Mouse (Mus musculus) MEL (cell line): Measurements from ENCODE around the gene Amacr. TPM values are rescaled to one million over a fixed set of nuclear protein-coding genes. Genes with fewer than 3 reads are reported as not detected.

ENCODE experiments used
- DNase-seq: peaks from one replicate; pipeline ENCODE4 v3.0.0; 2011; ENCODE audit warnings: low read depth, low spot score
- H3K27ac ChIP-seq: 2 replicates; pipeline ENCODE4 v1.5.1; 2012; ENCODE audit warnings: low read depth, mild to moderate bottlenecking, control low read depth, low read length, moderate library complexity; ENCODE audit not compliant: control insufficient read depth
- H3K27me3 ChIP-seq, 2 experiments: fragments of 150-350 bp in 1 of 2; sonication (generic) in 1 of 2; 2 replicates each; pipeline ENCODE4 v1.6.1; 2012; ENCODE audit warnings: low read length in 2 of 2, mild to moderate bottlenecking in 2 of 2, improper control_type of control experiment in 1 of 2, moderate library complexity in 1 of 2; ENCODE audit not compliant: insufficient read depth in 2 of 2, control insufficient read depth in 1 of 2
- H3K36me3 ChIP-seq, 2 experiments: 2 replicates each; pipeline ENCODE4 v1.6.1; 2012 to 2014; ENCODE audit warnings: low read length in 2 of 2, improper control_type of control experiment in 1 of 2, inconsistent platforms in 1 of 2, mild to moderate bottlenecking in 1 of 2; ENCODE audit not compliant: insufficient read depth in 2 of 2, control insufficient read depth in 1 of 2
- H3K4me1 ChIP-seq, 2 experiments: fragments of 150-350 bp in 1 of 2; sonication (generic) in 1 of 2; 2 replicates each; pipeline ENCODE4 v1.6.1; 2012; ENCODE audit warnings: low read length in 2 of 2, improper control_type of control experiment in 1 of 2, mild to moderate bottlenecking in 1 of 2; ENCODE audit not compliant: insufficient read depth in 2 of 2, control insufficient read depth in 1 of 2
- H3K4me3 ChIP-seq, 2 experiments: fragments of 150-350 bp in 1 of 2; sonication (generic) in 1 of 2; 2 replicates each; pipeline ENCODE4 v1.5.1; 2012; ENCODE audit warnings: low read depth in 2 of 2, low read length in 2 of 2, mild to moderate bottlenecking in 2 of 2, moderate library complexity in 2 of 2, control low read depth in 1 of 2, improper control_type of control experiment in 1 of 2; ENCODE audit not compliant: control insufficient read depth in 1 of 2, insufficient read depth in 1 of 2
- H3K79me2 ChIP-seq: 2 replicates; pipeline ENCODE4 v1.6.1; 2012; ENCODE audit warnings: mild to moderate bottlenecking, low read length, moderate library complexity; ENCODE audit not compliant: control insufficient read depth, poor library complexity, insufficient read depth
- H3K9ac ChIP-seq: 2 replicates; pipeline ENCODE4 v1.6.1; 2012; ENCODE audit warnings: low read depth, mild to moderate bottlenecking, control low read depth, low read length, moderate library complexity; ENCODE audit not compliant: control insufficient read depth, poor library complexity, severe bottlenecking
- H3K9me3 ChIP-seq: fragments of 150-350 bp; sonication (generic); replicated peaks from 2 replicates; pipeline ENCODE4 v1.6.1; 2012; ENCODE audit warnings: mild to moderate bottlenecking, low read length, improper control_type of control experiment, moderate library complexity; ENCODE audit not compliant: insufficient read depth
- BHLHE40 ChIP-seq: IDR thresholded peaks from 2 replicates; pipeline ENCODE4 v1.6.1; 2012; ENCODE audit warnings: low read depth, mild to moderate bottlenecking, inconsistent platforms, low read length, improper control_type of control experiment, borderline replicate concordance
- CHD1 ChIP-seq: IDR thresholded peaks from 2 replicates; pipeline ENCODE4 v1.6.1; 2012; ENCODE audit warnings: low read depth, mild to moderate bottlenecking, inconsistent platforms, low read length, improper control_type of control experiment
- CTCF ChIP-seq, 3 experiments: IDR thresholded peaks in 2 of 3; conservative IDR thresholded peaks in 1 of 3; 2 replicates each; pipeline ENCODE4 v1.5.1; 2011 to 2012; ENCODE audit warnings: low read length in 3 of 3, low read depth in 2 of 3, mild to moderate bottlenecking in 2 of 3, improper control_type of control experiment in 1 of 3, inconsistent platforms in 1 of 3, mixed read lengths in 1 of 3, moderate library complexity in 1 of 3; ENCODE audit not compliant: control insufficient read depth in 1 of 3, insufficient read depth in 1 of 3, poor library complexity in 1 of 3, severe bottlenecking in 1 of 3
- E2F4 ChIP-seq: IDR thresholded peaks from 2 replicates; pipeline ENCODE4 v1.6.1; 2011; ENCODE audit warnings: low read depth, low read length, improper control_type of control experiment, borderline replicate concordance
- EP300 ChIP-seq, 2 experiments: IDR thresholded peaks; 2 replicates each; pipeline ENCODE4 v1.6.1; 2011; ENCODE audit warnings: improper control_type of control experiment in 2 of 2, low read length in 2 of 2, low read depth in 1 of 2, mild to moderate bottlenecking in 1 of 2
- HCFC1 ChIP-seq: IDR thresholded peaks from 2 replicates; pipeline ENCODE4 v1.6.1; 2012; ENCODE audit warnings: low read depth, mild to moderate bottlenecking, inconsistent platforms, low read length, improper control_type of control experiment, moderate library complexity
- KAT2A ChIP-seq: conservative IDR thresholded peaks from 2 replicates; pipeline ENCODE4 v1.6.1; 2012; ENCODE audit warnings: low read depth, low read length, improper control_type of control experiment, inconsistent platforms
- MAZ ChIP-seq: IDR thresholded peaks from 2 replicates; pipeline ENCODE4 v1.6.1; 2012; ENCODE audit warnings: low read depth, mild to moderate bottlenecking, inconsistent platforms, low read length, improper control_type of control experiment
- MEF2A ChIP-seq: IDR thresholded peaks from 2 replicates; pipeline ENCODE4 v1.6.1; 2014; ENCODE audit warnings: low read depth, mild to moderate bottlenecking, inconsistent platforms, low read length, improper control_type of control experiment; ENCODE audit not compliant: poor library complexity, insufficient replicate concordance, severe bottlenecking; ENCODE audit errors: extremely low read depth
- MYB ChIP-seq: IDR thresholded peaks from 2 replicates; pipeline ENCODE4 v1.6.1; 2011; ENCODE audit warnings: mild to moderate bottlenecking, low read depth, low read length, improper control_type of control experiment
- MYC ChIP-seq: IDR thresholded peaks from 2 replicates; pipeline ENCODE4 v1.6.1; 2011; ENCODE audit warnings: low read depth, mild to moderate bottlenecking, low read length, improper control_type of control experiment, moderate library complexity
- NELFE ChIP-seq: IDR thresholded peaks from 2 replicates; pipeline ENCODE4 v1.6.1; 2011; ENCODE audit warnings: low read depth, low read length, improper control_type of control experiment
- NRF1 ChIP-seq: IDR thresholded peaks from 2 replicates; pipeline ENCODE4 v1.6.1; 2014; ENCODE audit warnings: low read depth, mild to moderate bottlenecking, inconsistent platforms, low read length, improper control_type of control experiment, moderate library complexity; ENCODE audit not compliant: poor library complexity, insufficient read depth, severe bottlenecking
- POLR2A ChIP-seq, 2 experiments: IDR thresholded peaks; 2 replicates each; pipeline ENCODE4 v1.6.1; 2011 to 2012; ENCODE audit warnings: low read length in 2 of 2, mild to moderate bottlenecking in 2 of 2, control low read depth in 1 of 2, improper control_type of control experiment in 1 of 2, low read depth in 1 of 2, moderate library complexity in 1 of 2; ENCODE audit not compliant: control insufficient read depth in 1 of 2, insufficient read depth in 1 of 2, poor library complexity in 1 of 2
- POLR2AphosphoS2 ChIP-seq: IDR thresholded peaks from 2 replicates; pipeline ENCODE4 v1.6.1; 2011; ENCODE audit warnings: low read length, improper control_type of control experiment
- TBP ChIP-seq: IDR thresholded peaks from 2 replicates; pipeline ENCODE4 v1.8.0; 2011; ENCODE audit warnings: low read depth, low read length, improper control_type of control experiment
- UBTF ChIP-seq: IDR thresholded peaks from 2 replicates; pipeline ENCODE4 v1.6.1; 2012; ENCODE audit warnings: low read depth, mild to moderate bottlenecking, inconsistent platforms, low read length, improper control_type of control experiment, moderate library complexity, borderline replicate concordance; ENCODE audit not compliant: insufficient read depth
- USF1 ChIP-seq: IDR thresholded peaks from 2 replicates; pipeline ENCODE4 v1.6.1; 2014; ENCODE audit warnings: low read depth, mild to moderate bottlenecking, inconsistent platforms, low read length, improper control_type of control experiment, moderate library complexity
- USF2 ChIP-seq, 2 experiments: IDR thresholded peaks; 2 replicates each; pipeline ENCODE4 v1.6.1; 2011 to 2012; ENCODE audit warnings: improper control_type of control experiment in 2 of 2, low read length in 2 of 2, borderline replicate concordance in 1 of 2, inconsistent platforms in 1 of 2, low read depth in 1 of 2, mild to moderate bottlenecking in 1 of 2; ENCODE audit not compliant: insufficient read depth in 1 of 2
- ZC3H11A ChIP-seq: IDR thresholded peaks from 2 replicates; pipeline ENCODE4 v1.6.1; 2012; ENCODE audit warnings: low read depth, mild to moderate bottlenecking, inconsistent platforms, low read length, improper control_type of control experiment
- ZMIZ1 ChIP-seq: IDR thresholded peaks from 2 replicates; pipeline ENCODE4 v1.6.1; 2012; ENCODE audit warnings: low read depth, mild to moderate bottlenecking, inconsistent platforms, low read length, improper control_type of control experiment, moderate library complexity
- polyA plus RNA-seq, 2 experiments: library from polyadenylated mRNA; stranded (reverse) in 1 of 2; unstranded in 1 of 2; fragments of >175 nt in 1 of 2; fragments of >200 nt in 1 of 2; gene quantifications; 2 replicates each; pipeline versions ENCODE4 v1.2.1 to v1.2.4; 2012; ENCODE audit warnings: low replicate concordance in 2 of 2, low read depth in 1 of 2; ENCODE audit not compliant: insufficient read length in 2 of 2, insufficient read depth in 1 of 2, missing spikeins in 1 of 2
- total RNA-seq: library from RNA; depleted of rRNA; stranded (reverse); fragments of 300-350 nt; gene quantifications from 2 replicates; pipeline ENCODE4 v1.2.3, GENCODE M21; 2012

The Amacr gene
- total and polyA plus RNA-seq, 3 experiments: not detected

- DNase-seq: no peak
- Histone ChIP-seq H3K9ac (no peak overlapping the region), H3K27ac (no peak overlapping the region), H3K27me3 (no peaks in the 10 kb centered on the region), H3K9me3 (no peaks in the 10 kb centered on the region), H3K36me3 (no peaks in the 10 kb centered on the region), H3K4me1 (no peaks in the 10 kb centered on the region), H3K79me2 (no peaks in the 10 kb centered on the region), H3K4me3 (no peak overlapping the region)
- TF ChIP-seq CHD1 (no peak), POLR2AphosphoS2 (no peak), USF1 (no peak), MYB (no peak), HCFC1 (no peak), MEF2A (no peak), ZC3H11A (no peak), MYC (no peak), POLR2A (IDR thresholded peaks at IDR 0.05; ENCODE audit: control insufficient read depth in 1 of 2, insufficient read depth in 1 of 2, low read depth in 1 of 2, low read length in 2 of 2, poor library complexity in 1 of 2) (no peak), UBTF (no peak), E2F4 (no peak), EP300 (IDR thresholded peaks at IDR 0.05; ENCODE audit: low read depth in 1 of 2, low read length in 2 of 2) (no peak), TBP (no peak), KAT2A (no peak), CTCF (IDR thresholded peaks at IDR 0.05 in 2 of 3, conservative IDR thresholded peaks at IDR 0.05 in 1 of 3; ENCODE audit: control insufficient read depth in 1 of 3, insufficient read depth in 1 of 3, low read depth in 2 of 3, low read length in 3 of 3, poor library complexity in 1 of 3, severe bottlenecking in 1 of 3) (no peak), BHLHE40 (no peak)
These were observed 19.0 kb upstream of the Amacr start for GRCm38 (mm10) chr15:10962601-10963000.

GRCm38 (mm10) chr15:10969439-10969838, 12.1 kb upstream of the Amacr start:
- H3K9ac ChIP-seq: no peak overlapping the region
- H3K9me3 ChIP-seq: no peaks in the 10 kb centered on the region
- H3K79me2 ChIP-seq: no peaks in the 10 kb centered on the region
- no peak overlapping the region for H3K4me3 ChIP-seq
- no peak for TF ChIP-seq HCFC1
- no peak for TF ChIP-seq MAZ
- TF ChIP-seq MYB: no peak
- TF ChIP-seq UBTF: no peak
- no peak for TF ChIP-seq NELFE
- TF ChIP-seq POLR2A (IDR thresholded peaks at IDR 0.05; ENCODE audit: control insufficient read depth in 1 of 2, insufficient read depth in 1 of 2, low read depth in 1 of 2, low read length in 2 of 2, poor library complexity in 1 of 2): no peak
- no peak for TF ChIP-seq USF2 (IDR thresholded peaks at IDR 0.05; ENCODE audit: borderline replicate concordance in 1 of 2, insufficient read depth in 1 of 2, low read depth in 1 of 2, low read length in 2 of 2)
- no peak for TF ChIP-seq TBP
- no peak for TF ChIP-seq NRF1
- no peak for TF ChIP-seq USF1
- no peak for TF ChIP-seq KAT2A
- no peak for TF ChIP-seq ZC3H11A
- TF ChIP-seq EP300 (IDR thresholded peaks at IDR 0.05; ENCODE audit: low read depth in 1 of 2, low read length in 2 of 2): no peak
- no peak for TF ChIP-seq ZMIZ1
- TF ChIP-seq, all 39 proteins: peak for 0
- Histone ChIP-seq H3K36me3 (no peaks in the 10 kb centered on the region), H3K27ac (no peak overlapping the region), H3K27me3 (no peaks in the 10 kb centered on the region), H3K4me1 (no peaks in the 10 kb centered on the region)
- DNase-seq: no peak
